ENCODE assay signal across 8 mouse cellular contexts in genomic region chr5:137786109-137786942, GRCm38 (mm10). TPM values are rescaled to one million over a fixed set of nuclear protein-coding genes. Genes with fewer than 3 reads are reported as not detected.
DNase-seq lines count a peak whose midpoint lies in the region; ATAC-seq lines count a peak whose summit lies in the region.

No protein-coding gene starts in this region.

- peaks cover 39% of the 10 kb centered on the region for H3K36me3 ChIP-seq in heart, embryonic 10.5 days
- H3K36me3 ChIP-seq in kidney, embryonic 15.5 days: peaks cover 36% of the 10 kb centered on the region

- peak overlapping the region; percentile 92 for H3K9ac ChIP-seq in kidney, embryonic 15.5 days

- H3K27ac ChIP-seq in heart, embryonic 10.5 days: peak overlapping the region; percentile 98
- H3K27ac ChIP-seq in kidney, embryonic 15.5 days: peak overlapping the region; percentile 98

- ATAC-seq in erythroblast, adult 5-6 weeks (replicated peaks; ENCODE audit: low FRiP score, poor library complexity, severe bottlenecking): peak; percentile 77
- peak; percentile 90 for ATAC-seq in kidney, embryonic 15.5 days (replicated peaks; ENCODE audit: low FRiP score)
- peak; percentile 77 for ATAC-seq in monocyte, adult 5-6 weeks (replicated peaks; ENCODE audit: insufficient number of reproducible peaks, low FRiP score, low TSS enrichment, poor library complexity, severe bottlenecking)

- H3K9me3 ChIP-seq in heart, embryonic 10.5 days: no peaks in the 10 kb centered on the region
- H3K9me3 ChIP-seq in kidney, embryonic 15.5 days (replicated peaks): no peaks in the 10 kb centered on the region

- peak overlapping the region; percentile 90 for H3K4me2 ChIP-seq in kidney, embryonic 15.5 days

- H3K4me3 ChIP-seq in heart, embryonic 10.5 days: peak overlapping the region; percentile 89
- peak overlapping the region; percentile 92 for H3K4me3 ChIP-seq in kidney, embryonic 15.5 days (replicated peaks)

- peak; percentile 98 to 99 for DNase-seq in B cell, adult 2 months
- DNase-seq in brain, adult 2 months (ENCODE audit: low read depth, low spot score): peak; percentile 100
- DNase-seq in heart, embryonic 10.5 days (ENCODE audit: low spot score): peak; percentile 100
- peak; percentile 99 for DNase-seq in liver
- DNase-seq in spleen, postnatal 4 days (ENCODE audit: low spot score in 2 of 2): peak; percentile 99 to 100

- H3K4me1 ChIP-seq in heart, embryonic 10.5 days: peaks cover 32% of the 10 kb centered on the region
- H3K4me1 ChIP-seq in kidney, embryonic 15.5 days: peaks cover 47% of the 10 kb centered on the region

- under 1% methylated on average over 79 of the region's 79 CpGs for WGBS in heart, embryonic 10.5 days
- under 1% methylated on average over 79 of the region's 79 CpGs for WGBS in kidney, embryonic 15.5 days

- peaks cover 4% of the 10 kb centered on the region; the same call in 1 of the 2 replicates for H3K27me3 ChIP-seq in heart, embryonic 10.5 days (ENCODE audit: insufficient read depth, poor library complexity, severe bottlenecking)
- H3K27me3 ChIP-seq in kidney, embryonic 15.5 days: no peaks in the 10 kb centered on the region

RNA-seq across cellular contexts. Expression of gene Mepce, which starts 1.1 kb away (rescaled TPM):
- 7.7 and 11.7 TPM in 2 replicates for total RNA-seq in erythroblast, adult 5-6 weeks (2015; ENCODE audit: low replicate concordance)
- 4.8 and 14.4 TPM in 2 replicates for total RNA-seq in erythroblast, adult 5-6 weeks (2017; ENCODE audit: low replicate concordance)
- 7.1 and 10.4 TPM in 2 replicates for polyA plus RNA-seq in heart, embryonic 10.5 days (2016; fragmentation: Nextera tagmentation; extraction: Ambion mirVana)
- polyA plus RNA-seq in kidney, embryonic 15.5 days (2015; fragmentation: Nextera tagmentation; extraction: Ambion mirVana): 9.2 and 10.4 TPM in 2 replicates
- 20.7 to 27.6 TPM (median 21.5 TPM) in 3 replicates for total RNA-seq in monocyte, adult 5-6 weeks (2017)

RNA-seq across cellular contexts. Expression of gene Zcwpw1, which starts 1.3 kb away (rescaled TPM):
- total RNA-seq in erythroblast, adult 5-6 weeks (2015; ENCODE audit: low replicate concordance): 1.7 and 9.2 TPM in 2 replicates
- total RNA-seq in erythroblast, adult 5-6 weeks (2017; ENCODE audit: low replicate concordance): 5.5 and 6.1 TPM in 2 replicates
- 10.0 and 12.5 TPM in 2 replicates for polyA plus RNA-seq in heart, embryonic 10.5 days (2016; fragmentation: Nextera tagmentation; extraction: Ambion mirVana)
- 26.6 and 31.8 TPM in 2 replicates for polyA plus RNA-seq in kidney, embryonic 15.5 days (2015; fragmentation: Nextera tagmentation; extraction: Ambion mirVana)
- 5.5 to 18.4 TPM (median 12.3 TPM) in 3 replicates for total RNA-seq in monocyte, adult 5-6 weeks (2017)

RNA-seq across cellular contexts. Expression of gene Ppp1r35, which starts 7.7 kb away (rescaled TPM):
- 6.5 and 24.2 TPM in 2 replicates for total RNA-seq in erythroblast, adult 5-6 weeks (2015; ENCODE audit: low replicate concordance)
- 6.4 and 12.0 TPM in 2 replicates for total RNA-seq in erythroblast, adult 5-6 weeks (2017; ENCODE audit: low replicate concordance)
- polyA plus RNA-seq in heart, embryonic 10.5 days (2016; fragmentation: Nextera tagmentation; extraction: Ambion mirVana): 31.3 and 49.2 TPM in 2 replicates
- polyA plus RNA-seq in kidney, embryonic 15.5 days (2015; fragmentation: Nextera tagmentation; extraction: Ambion mirVana): 25.9 and 33.2 TPM in 2 replicates
- 8.7 to 10.8 TPM (median 9.5 TPM) in 3 replicates for total RNA-seq in monocyte, adult 5-6 weeks (2017)

RNA-seq across cellular contexts. Expression of gene Tsc22d4, which starts 40.8 kb away (rescaled TPM):
- 24.5 and 44.6 TPM in 2 replicates for total RNA-seq in erythroblast, adult 5-6 weeks (2015; ENCODE audit: low replicate concordance)
- total RNA-seq in erythroblast, adult 5-6 weeks (2017; ENCODE audit: low replicate concordance): 69.5 and 76.3 TPM in 2 replicates
- polyA plus RNA-seq in heart, embryonic 10.5 days (2016; fragmentation: Nextera tagmentation; extraction: Ambion mirVana): 147 and 165 TPM in 2 replicates
- polyA plus RNA-seq in kidney, embryonic 15.5 days (2015; fragmentation: Nextera tagmentation; extraction: Ambion mirVana): 111 and 126 TPM in 2 replicates
- total RNA-seq in monocyte, adult 5-6 weeks (2017): 65.2 to 107 TPM (median 70.0 TPM) in 3 replicates

RNA-seq across cellular contexts. Expression of gene Nyap1, which starts 44.9 kb away (rescaled TPM):
- total RNA-seq in erythroblast, adult 5-6 weeks (2015; ENCODE audit: low replicate concordance): 0.38 TPM in 1 of 2 replicates, not detected in the other
- 0.84 and 1.4 TPM in 2 replicates for total RNA-seq in erythroblast, adult 5-6 weeks (2017; ENCODE audit: low replicate concordance)
- 1.4 TPM in 2 replicates for polyA plus RNA-seq in heart, embryonic 10.5 days (2016; fragmentation: Nextera tagmentation; extraction: Ambion mirVana)
- 1.8 and 2.1 TPM in 2 replicates for polyA plus RNA-seq in kidney, embryonic 15.5 days (2015; fragmentation: Nextera tagmentation; extraction: Ambion mirVana)
- 0.19 to 1.2 TPM (median 0.43 TPM) in 3 replicates for total RNA-seq in monocyte, adult 5-6 weeks (2017)

Comparison
In these comparisons a context has a peak if more than half of its experiments do, and no peak if none do; other contexts are left out.
1. Peak in every context shown above with its lines: DNase-seq, ATAC-seq, H3K4me3 ChIP-seq and H3K27ac ChIP-seq.